Mouse (Mus musculus): ENCODE data around the gene Smtnl1. TPM values are rescaled to one million over a fixed set of nuclear protein-coding genes. Genes with fewer than 3 reads are reported as not detected.
"Not testable (repeated sequence)": the region's sequence is repeated elsewhere in the genome, so short reads cannot be mapped to it uniquely, and the experiment has no call there.

The Smtnl1 gene
- polyA plus RNA-seq, 1 experiment from 2014 or later: 0.11 TPM

GRCm38 (mm10) chr2:84810886-84811577, 11.4 kb downstream of the Smtnl1 start:
- H3K27me3 ChIP-seq (ENCODE audit: control insufficient read depth, insufficient read depth, low read length): no peaks in the 10 kb centered on the region
- H3K4me1 ChIP-seq (ENCODE audit: control insufficient read depth, insufficient read depth, low read length): no peaks in the 10 kb centered on the region
- DNase-seq (ENCODE audit: low spot score): peak; percentile 90
- H3K4me2 ChIP-seq (ENCODE audit: low read depth, low read length): peak overlapping the region; percentile 32
- no peak overlapping the region for H3K4me3 ChIP-seq (ENCODE audit: low read depth, low read length)
- H3K36me3 ChIP-seq (replicated peaks; ENCODE audit: control insufficient read depth, insufficient read depth, low read depth, low read length): no peaks in the 10 kb centered on the region
- peak; percentile 61; the same call in 1 of the 2 replicates for ATAC-seq (replicated peaks; ENCODE audit: insufficient number of reproducible peaks, low FRiP score, low TSS enrichment, low read depth)
- no peak overlapping the region for H3K27ac ChIP-seq (replicated peaks; ENCODE audit: low read depth, low read length)
- no peaks in the 10 kb centered on the region for H3K9me3 ChIP-seq (replicated peaks; ENCODE audit: control insufficient read depth, low read length)
- peak overlapping the region; percentile 15; the same call in 1 of the 2 replicates for H3K9ac ChIP-seq (replicated peaks; ENCODE audit: low read length)
- WGBS: 37% methylated on average over 26 of the region's 26 CpGs

GRCm38 (mm10) chr2:84810526-84810885, 11.9 kb downstream of the Smtnl1 start:
- no peaks in the 10 kb centered on the region for H3K4me1 ChIP-seq (ENCODE audit: control insufficient read depth, insufficient read depth, low read length)
- no peaks in the 10 kb centered on the region for H3K36me3 ChIP-seq (replicated peaks; ENCODE audit: control insufficient read depth, insufficient read depth, low read depth, low read length)
- H3K4me3 ChIP-seq (ENCODE audit: low read depth, low read length): no peak overlapping the region
- H3K27me3 ChIP-seq (ENCODE audit: control insufficient read depth, insufficient read depth, low read length): no peaks in the 10 kb centered on the region
- H3K4me2 ChIP-seq (ENCODE audit: low read depth, low read length): no peak overlapping the region
- no peak overlapping the region for H3K9ac ChIP-seq (replicated peaks; ENCODE audit: low read length)
- H3K9me3 ChIP-seq (replicated peaks; ENCODE audit: control insufficient read depth, low read length): no peaks in the 10 kb centered on the region
- DNase-seq (ENCODE audit: low spot score) (no peak), ATAC-seq (replicated peaks; ENCODE audit: insufficient number of reproducible peaks, low FRiP score, low TSS enrichment, low read depth) (no peak)
- WGBS: 71% methylated on average over 6 of the region's 6 CpGs
- H3K27ac ChIP-seq (replicated peaks; ENCODE audit: low read depth, low read length): no peak overlapping the region

DNA sequence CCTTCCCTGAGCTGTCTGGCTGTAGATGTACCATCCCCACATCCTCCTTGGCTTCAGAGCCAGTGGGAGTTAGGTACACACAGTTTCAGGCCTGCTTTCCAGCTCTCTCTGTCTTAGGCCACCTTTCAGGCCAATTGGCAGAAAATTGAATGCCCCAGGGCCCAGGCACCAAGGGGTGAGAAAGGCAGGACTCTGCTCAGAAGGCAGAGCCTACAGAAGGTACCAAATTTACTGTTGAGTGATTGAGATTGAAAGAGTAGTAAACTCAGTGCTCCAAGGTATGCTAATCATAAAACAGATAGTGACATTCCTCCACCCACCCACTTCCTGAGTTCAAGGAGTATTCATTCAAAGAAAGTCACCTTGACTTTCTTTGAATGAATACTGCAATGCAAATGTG, 13.1 kb downstream of the Smtnl1 start:
- ATAC-seq (replicated peaks; ENCODE audit: insufficient number of reproducible peaks, low FRiP score, low TSS enrichment, low read depth): no peak
- Histone ChIP-seq H3K4me3 (ENCODE audit: low read depth, low read length) (no peak overlapping the region), H3K27me3 (ENCODE audit: control insufficient read depth, insufficient read depth, low read length) (no peaks in the 10 kb centered on the region), H3K36me3 (replicated peaks; ENCODE audit: control insufficient read depth, insufficient read depth, low read depth, low read length) (no peaks in the 10 kb centered on the region), H3K4me2 (ENCODE audit: low read depth, low read length) (no peak overlapping the region), H3K9me3 (replicated peaks; ENCODE audit: control insufficient read depth, low read length) (no peaks in the 10 kb centered on the region), H3K4me1 (ENCODE audit: control insufficient read depth, insufficient read depth, low read length) (no peaks in the 10 kb centered on the region), H3K27ac (replicated peaks; ENCODE audit: low read depth, low read length) (no peak overlapping the region), H3K9ac (replicated peaks; ENCODE audit: low read length) (no peak overlapping the region)
- no peak for DNase-seq (ENCODE audit: low spot score)

DNA sequence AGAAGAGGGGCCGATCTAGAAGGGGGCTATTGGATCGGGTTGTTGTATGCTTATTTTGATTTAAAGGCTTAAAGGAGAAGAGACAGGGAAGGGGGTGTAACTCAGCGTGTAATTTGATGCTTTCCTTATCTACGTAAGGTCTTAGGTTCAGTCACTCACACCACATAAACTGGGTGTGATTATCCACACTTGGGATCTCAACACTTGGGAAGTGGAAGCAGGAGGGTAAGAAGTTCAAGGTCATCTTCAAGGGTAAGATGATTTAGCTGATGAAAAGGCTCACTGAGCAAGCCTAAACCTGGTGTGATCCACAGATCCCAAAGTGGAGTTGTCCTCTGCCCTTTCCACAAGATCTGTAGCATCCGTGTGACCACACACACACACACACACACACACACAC, 15.9 kb downstream of the Smtnl1 start:
- Histone ChIP-seq H3K27me3 (ENCODE audit: control insufficient read depth, insufficient read depth, low read length) (no peaks in the 10 kb centered on the region), H3K36me3 (replicated peaks; ENCODE audit: control insufficient read depth, insufficient read depth, low read depth, low read length) (no peaks in the 10 kb centered on the region), H3K9me3 (replicated peaks; ENCODE audit: control insufficient read depth, low read length) (no peaks in the 10 kb centered on the region), H3K27ac (replicated peaks; ENCODE audit: low read depth, low read length) (no peak overlapping the region), H3K9ac (replicated peaks; ENCODE audit: low read length) (no peak overlapping the region), H3K4me2 (ENCODE audit: low read depth, low read length) (no peak overlapping the region), H3K4me1 (ENCODE audit: control insufficient read depth, insufficient read depth, low read length) (no peaks in the 10 kb centered on the region), H3K4me3 (ENCODE audit: low read depth, low read length) (no peak overlapping the region)
- 63% methylated on average over 5 of the region's 5 CpGs for WGBS
- no peak for DNase-seq (ENCODE audit: low spot score)
- no peak for ATAC-seq (replicated peaks; ENCODE audit: insufficient number of reproducible peaks, low FRiP score, low TSS enrichment, low read depth)

DNA sequence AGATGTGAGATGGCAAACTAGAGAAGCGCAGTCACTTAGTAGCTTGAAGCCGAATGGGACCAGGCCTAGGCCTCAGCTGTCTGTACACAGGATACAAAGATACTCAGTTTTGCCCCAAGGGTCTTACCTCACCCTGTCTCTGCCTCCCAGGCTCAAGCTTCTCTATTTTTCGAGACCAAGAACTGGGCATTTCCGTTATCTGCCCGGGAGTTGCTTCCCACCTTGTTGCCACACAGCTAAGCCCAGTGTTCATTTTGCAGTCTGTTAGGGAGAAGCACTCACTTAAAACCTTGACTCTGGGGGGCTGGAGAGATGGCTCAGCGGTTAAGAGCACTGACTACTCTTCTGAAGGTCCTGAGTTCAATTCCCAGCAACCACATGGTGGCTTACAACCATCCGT, 18.5 kb downstream of the Smtnl1 start:
- H3K9me3 ChIP-seq (replicated peaks; ENCODE audit: control insufficient read depth, low read length): no peaks in the 10 kb centered on the region
- no peak overlapping the region for H3K9ac ChIP-seq (replicated peaks; ENCODE audit: low read length)
- H3K27ac ChIP-seq (replicated peaks; ENCODE audit: low read depth, low read length): no peak overlapping the region
- no peak overlapping the region for H3K4me3 ChIP-seq (ENCODE audit: low read depth, low read length)
- no peak for ATAC-seq (replicated peaks; ENCODE audit: insufficient number of reproducible peaks, low FRiP score, low TSS enrichment, low read depth)
- 94% methylated on average over 7 of the region's 7 CpGs for WGBS
- H3K36me3 ChIP-seq (replicated peaks; ENCODE audit: control insufficient read depth, insufficient read depth, low read depth, low read length): no peaks in the 10 kb centered on the region
- DNase-seq (ENCODE audit: low spot score): no peak
- no peaks in the 10 kb centered on the region for H3K27me3 ChIP-seq (ENCODE audit: control insufficient read depth, insufficient read depth, low read length)
- H3K4me2 ChIP-seq (ENCODE audit: low read depth, low read length): no peak overlapping the region
- no peaks in the 10 kb centered on the region for H3K4me1 ChIP-seq (ENCODE audit: control insufficient read depth, insufficient read depth, low read length)

- H3K27me3 ChIP-seq (ENCODE audit: control insufficient read depth, insufficient read depth, low read length); H3K27ac ChIP-seq (replicated peaks; ENCODE audit: low read depth, low read length); H3K9ac ChIP-seq (replicated peaks; ENCODE audit: low read length); H3K36me3 ChIP-seq (replicated peaks; ENCODE audit: control insufficient read depth, insufficient read depth, low read depth, low read length); H3K9me3 ChIP-seq (replicated peaks; ENCODE audit: control insufficient read depth, low read length); H3K4me1 ChIP-seq (ENCODE audit: control insufficient read depth, insufficient read depth, low read length); ATAC-seq (replicated peaks; ENCODE audit: insufficient number of reproducible peaks, low FRiP score, low TSS enrichment, low read depth); H3K4me2 ChIP-seq (ENCODE audit: low read depth, low read length); DNase-seq (ENCODE audit: low spot score); H3K4me3 ChIP-seq (ENCODE audit: low read depth, low read length): not testable (repeated sequence)
- WGBS: 73% methylated on average over 5 of the region's 5 CpGs
These were observed 21.2 kb downstream of the Smtnl1 start for GRCm38 (mm10) chr2:84801223-84801622.

GRCm38 (mm10) chr2:84800304-84800703, 22.1 kb downstream of the Smtnl1 start:
- no peak for ATAC-seq (replicated peaks; ENCODE audit: insufficient number of reproducible peaks, low FRiP score, low TSS enrichment, low read depth)
- Histone ChIP-seq H3K4me1 (ENCODE audit: control insufficient read depth, insufficient read depth, low read length) (no peaks in the 10 kb centered on the region), H3K36me3 (replicated peaks; ENCODE audit: control insufficient read depth, insufficient read depth, low read depth, low read length) (no peaks in the 10 kb centered on the region), H3K9me3 (replicated peaks; ENCODE audit: control insufficient read depth, low read length) (no peaks in the 10 kb centered on the region), H3K4me2 (ENCODE audit: low read depth, low read length) (no peak overlapping the region), H3K9ac (replicated peaks; ENCODE audit: low read length) (no peak overlapping the region), H3K4me3 (ENCODE audit: low read depth, low read length) (no peak overlapping the region), H3K27me3 (ENCODE audit: control insufficient read depth, insufficient read depth, low read length) (no peaks in the 10 kb centered on the region), H3K27ac (replicated peaks; ENCODE audit: low read depth, low read length) (no peak overlapping the region)
- WGBS: 75% methylated on average over 4 of the region's 4 CpGs
- no peak for DNase-seq (ENCODE audit: low spot score)

DNA sequence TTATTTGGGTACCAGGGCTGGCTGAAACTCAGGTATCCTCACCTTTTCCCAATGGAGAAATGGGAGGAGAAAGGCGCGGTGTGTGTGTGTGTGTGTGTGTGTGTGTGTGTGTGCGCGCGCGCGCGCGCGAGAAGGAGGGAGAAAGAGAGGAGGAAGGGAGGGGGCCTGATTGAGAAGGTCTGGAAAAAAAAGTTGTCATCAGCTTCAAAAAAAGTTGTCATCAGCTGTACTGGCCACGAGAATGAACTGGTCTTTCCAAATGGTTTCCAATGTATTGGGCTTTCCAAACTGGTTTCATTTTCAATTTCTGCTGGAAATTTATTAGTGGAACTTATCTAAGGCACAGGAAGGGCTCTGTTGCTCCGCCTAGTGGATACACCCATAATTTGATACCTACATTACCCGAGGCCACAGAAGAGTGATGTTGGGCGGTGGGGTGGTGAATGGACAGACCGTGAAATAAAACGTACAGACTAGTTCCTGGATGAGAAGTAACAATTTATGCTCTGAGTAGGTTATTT, 23.4 kb downstream of the Smtnl1 start:
- ATAC-seq (replicated peaks; ENCODE audit: insufficient number of reproducible peaks, low FRiP score, low TSS enrichment, low read depth): peak; percentile 34; the same call in 1 of the 2 replicates

More for the DNA sequence above, 23.4 kb downstream of the Smtnl1 start:
- Histone ChIP-seq H3K9me3 (replicated peaks; ENCODE audit: control insufficient read depth, low read length) (no peaks in the 10 kb centered on the region), H3K27ac (replicated peaks; ENCODE audit: low read depth, low read length) (no peak overlapping the region), H3K4me2 (ENCODE audit: low read depth, low read length) (peak overlapping the region; percentile 98), H3K27me3 (ENCODE audit: control insufficient read depth, insufficient read depth, low read length) (no peaks in the 10 kb centered on the region), H3K36me3 (replicated peaks; ENCODE audit: control insufficient read depth, insufficient read depth, low read depth, low read length) (no peaks in the 10 kb centered on the region), H3K4me3 (ENCODE audit: low read depth, low read length) (peak overlapping the region; percentile 44), H3K9ac (replicated peaks; ENCODE audit: low read length) (peak overlapping the region; percentile 60), H3K4me1 (ENCODE audit: control insufficient read depth, insufficient read depth, low read length) (no peaks in the 10 kb centered on the region)
- peak; percentile 83 for DNase-seq (ENCODE audit: low spot score)
- under 1% methylated on average over 11 of the region's 16 CpGs for WGBS

Data from embryonic facial prominence, embryonic 11.5 days (tissue).